In genomic region chr15:84556674-84557073, GRCm38 (mm10) we compare ENCODE assay signal across 8 mouse cellular contexts. TPM values are rescaled to one million over a fixed set of nuclear protein-coding genes. Genes with fewer than 3 reads are reported as not detected.
DNase-seq lines count a peak whose midpoint lies in the region; ATAC-seq and TF ChIP-seq lines count a peak whose summit lies in the region.

No protein-coding gene starts in this region.

- no peak for DNase-seq in kidney, adult 2 months
- DNase-seq in cerebellum, adult 9-11 months = peak; percentile 43
- DNase-seq in midbrain, embryonic 11.5 days (ENCODE audit: low spot score, missing footprints) = no peak
- no peak for DNase-seq in T-cell, adult 2 months (ENCODE audit: low spot score)
- no peak for DNase-seq in adrenal gland, adult 18-20 months (ENCODE audit: low spot score in 2 of 2)
- no peak for DNase-seq in frontal cortex, postnatal 14 days (ENCODE audit: low spot score in 2 of 2)

- no peak overlapping the region for H3K27ac ChIP-seq in kidney, embryonic 16.5 days (ENCODE audit: low read length)
- H3K27ac ChIP-seq in kidney, adult 2 months (ENCODE audit: insufficient read depth, low read depth, low read length) = no peak overlapping the region
- no peak overlapping the region; the same call in 1 of the 2 replicates for H3K27ac ChIP-seq in forebrain, embryonic 15.5 days (replicated peaks)
- peak overlapping the region; percentile 90; the same call in 1 of the 2 replicates for H3K27ac ChIP-seq in midbrain, embryonic 11.5 days (ENCODE audit: low read depth, low read length)

- WGBS in kidney, embryonic 16.5 days = 95% methylated on average over 17 of the region's 17 CpGs
- 97% methylated on average over 17 of the region's 17 CpGs for WGBS in kidney, adult 2 months
- 96% methylated on average over 17 of the region's 17 CpGs for WGBS in forebrain, embryonic 15.5 days
- WGBS in midbrain, embryonic 11.5 days = 97% methylated on average over 17 of the region's 17 CpGs

- H3K9ac ChIP-seq in kidney, embryonic 16.5 days (replicated peaks; ENCODE audit: low read length) = no peak overlapping the region
- peak overlapping the region; percentile 75 for H3K9ac ChIP-seq in forebrain, embryonic 15.5 days (replicated peaks)
- peak overlapping the region; percentile 87 for H3K9ac ChIP-seq in midbrain, embryonic 11.5 days (ENCODE audit: low read length)

- H3K9me3 ChIP-seq in kidney, embryonic 16.5 days (ENCODE audit: low read length) = peaks cover 11% of the 10 kb centered on the region
- no peaks in the 10 kb centered on the region for H3K9me3 ChIP-seq in forebrain, embryonic 15.5 days
- no peaks in the 10 kb centered on the region; the same call in 1 of the 2 replicates for H3K9me3 ChIP-seq in midbrain, embryonic 11.5 days (ENCODE audit: control insufficient read depth, low read length)

- ATAC-seq in kidney, embryonic 16.5 days (ENCODE audit: low FRiP score, low TSS enrichment) = peak; percentile 3; the same call in 1 of the 2 replicates
- peak; percentile 27; the same call in 1 of the 2 replicates for ATAC-seq in forebrain, embryonic 15.5 days (replicated peaks)
- peak; percentile 17; the same call in 1 of the 2 replicates for ATAC-seq in midbrain, embryonic 11.5 days (ENCODE audit: low FRiP score)

- peak overlapping the region; percentile 87; the same call in 1 of the 2 replicates for H3K4me2 ChIP-seq in kidney, embryonic 16.5 days (replicated peaks; ENCODE audit: low read depth, low read length)
- peak overlapping the region; percentile 60 for H3K4me2 ChIP-seq in forebrain, embryonic 15.5 days (replicated peaks)
- peak overlapping the region; percentile 58 for H3K4me2 ChIP-seq in midbrain, embryonic 11.5 days

- no peaks in the 10 kb centered on the region for H3K27me3 ChIP-seq in kidney, embryonic 16.5 days (ENCODE audit: insufficient read depth, low read length)
- H3K27me3 ChIP-seq in kidney, adult 2 months (replicated peaks; ENCODE audit: control insufficient read depth, insufficient read depth, low read length) = no peaks in the 10 kb centered on the region
- no peaks in the 10 kb centered on the region for H3K27me3 ChIP-seq in forebrain, embryonic 15.5 days
- H3K27me3 ChIP-seq in midbrain, embryonic 11.5 days (ENCODE audit: control insufficient read depth, insufficient read depth, low read length) = no peaks in the 10 kb centered on the region

- 0 out of 2 replicates have a peak, but pooled peaks cover 4% of the 10 kb centered on the region for H3K4me1 ChIP-seq in kidney, embryonic 16.5 days (ENCODE audit: insufficient read depth, low read length)
- 0 out of 2 replicates have a peak, but pooled peaks cover 3% of the 10 kb centered on the region for H3K4me1 ChIP-seq in kidney, adult 2 months (ENCODE audit: control insufficient read depth, insufficient read depth, low read length)
- peaks cover 43% of the 10 kb centered on the region for H3K4me1 ChIP-seq in forebrain, embryonic 15.5 days
- H3K4me1 ChIP-seq in midbrain, embryonic 11.5 days (ENCODE audit: control insufficient read depth, insufficient read depth, low read length) = peaks cover 10% of the 10 kb centered on the region; the same call in 1 of the 2 replicates

- H3K36me3 ChIP-seq in kidney, embryonic 16.5 days (ENCODE audit: insufficient read depth, low read length) = peaks cover 12% of the 10 kb centered on the region
- H3K36me3 ChIP-seq in kidney, adult 2 months (ENCODE audit: control insufficient read depth, insufficient read depth, low read length) = no peaks in the 10 kb centered on the region
- H3K36me3 ChIP-seq in forebrain, embryonic 15.5 days = peaks cover 19% of the 10 kb centered on the region; the same call in 1 of the 2 replicates
- H3K36me3 ChIP-seq in midbrain, embryonic 11.5 days (ENCODE audit: control insufficient read depth, insufficient read depth, low read length) = no peaks in the 10 kb centered on the region

- H3K4me3 ChIP-seq in kidney, embryonic 16.5 days (ENCODE audit: low read length) = no peak overlapping the region
- no peak overlapping the region for H3K4me3 ChIP-seq in kidney, adult 2 months (ENCODE audit: insufficient read depth, low read depth, low read length)
- H3K4me3 ChIP-seq in forebrain, embryonic 15.5 days = peak overlapping the region; percentile 66
- H3K4me3 ChIP-seq in midbrain, embryonic 11.5 days (ENCODE audit: low read depth, low read length) = peak overlapping the region; percentile 55

- TF ChIP-seq POLR2A in kidney, adult 2 months (IDR thresholded peaks at IDR 0.05; ENCODE audit: low read depth, low read length) = no peak

- TF ChIP-seq CTCF in kidney, adult 2 months (conservative IDR thresholded peaks at IDR 0.05; ENCODE audit: insufficient read depth, insufficient read length, low read depth, low read length) = no peak

RNA-seq across cellular contexts. Expression of gene Rtl6, which starts 0.9 kb away (rescaled TPM):
- polyA plus RNA-seq in kidney, embryonic 16.5 days (2015; fragmentation: Nextera tagmentation; extraction: Ambion mirVana) = 16.6 and 17.7 TPM in 2 replicates
- 6.9 and 8.4 TPM in 2 replicates for polyA plus RNA-seq in kidney, adult 2 months (2012; rRNA removed)
- 65.1 and 68.2 TPM in 2 replicates for polyA plus RNA-seq in forebrain, embryonic 15.5 days (2015; fragmentation: Nextera tagmentation; extraction: Ambion mirVana)
- 19.6 and 20.3 TPM in 2 replicates for polyA plus RNA-seq in midbrain, embryonic 11.5 days (2014; fragmentation: Nextera tagmentation; extraction: Ambion mirVana)
- total RNA-seq in adrenal gland, adult 18-20 months (2021) = 1 to 10 TPM; 3.5 to 4.3 TPM

Comparison
In these comparisons a context has a peak if more than half of its experiments do, and no peak if none do; other contexts are left out.
1. H3K4me3 ChIP-seq: peak in forebrain, embryonic 15.5 days (single experiment) and midbrain, embryonic 11.5 days (single experiment); none in kidney, embryonic 16.5 days (single experiment) and kidney, adult 2 months (single experiment).
2. Peak in every context shown above with its lines, with median percentiles within 50 percentile points of each other: ATAC-seq and H3K4me2 ChIP-seq.